Mouse (Mus musculus): ENCODE data around the gene Tsc1. TPM values are rescaled to one million over a fixed set of nuclear protein-coding genes. Genes with fewer than 3 reads are reported as not detected.
A peak's percentile ranks its signal among the peaks of the same experiment; 100 is the strongest.

Tsc1 gene
- polyA plus RNA-seq, 1 experiment, result 6.9 TPM

DNA sequence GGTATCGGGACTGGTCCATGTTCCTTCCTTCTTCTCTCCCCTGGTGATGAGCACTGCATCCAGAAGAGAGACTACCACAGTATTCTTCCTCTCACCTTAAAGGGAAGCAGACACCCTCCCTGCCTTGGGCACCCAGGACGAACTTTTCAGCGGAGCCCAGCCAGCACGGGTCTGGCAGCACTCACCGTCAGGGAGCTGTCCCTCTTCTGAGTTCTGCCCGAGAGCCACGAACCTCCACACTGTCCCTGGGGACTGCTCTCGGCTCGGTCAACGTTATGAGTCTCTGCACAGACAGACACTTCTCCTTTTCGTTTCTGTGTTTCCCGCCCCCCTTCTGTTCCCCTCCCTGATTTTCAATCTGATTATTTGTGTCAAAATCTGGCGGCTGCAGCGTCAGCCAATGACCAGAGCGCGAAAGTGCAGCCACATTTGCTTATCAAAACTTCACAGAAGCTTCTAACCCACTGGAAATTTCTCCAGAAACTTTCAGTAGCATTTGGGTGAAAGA lies 19.3 kb upstream of the Tsc1 start, which contains the start of gene Gfi1b:
Gene Gfi1b (minus strand): TSS at position 319 of the 508 bp plus-strand sequence.
- H3K27me3 ChIP-seq (ENCODE audit: control insufficient read depth, insufficient read depth, insufficient read length), result peaks cover 35% of the 10 kb centered on the region
- H3ac ChIP-seq (ENCODE audit: control insufficient read depth, insufficient read length, low read depth), result no peak within 1 kb of the TSS
- no peak within 1 kb of the TSS for H3K4me3 ChIP-seq (ENCODE audit: insufficient read depth, poor library complexity, severe bottlenecking)
- no peaks in the 10 kb centered on the region for H3K36me3 ChIP-seq (ENCODE audit: control insufficient read depth, insufficient read depth)
- H3K79me3 ChIP-seq (ENCODE audit: low read depth), result no peaks in the 10 kb centered on the region
- H3K79me2 ChIP-seq (ENCODE audit: control insufficient read depth, insufficient read depth), result no peaks in the 10 kb centered on the region
- TF ChIP-seq MAX (IDR thresholded peaks at IDR 0.05), result no peak
- TF ChIP-seq MYOG (IDR thresholded peaks at IDR 0.05; ENCODE audit: control insufficient read depth, extremely low read depth, insufficient read length), result no peak
- TF ChIP-seq USF1 (IDR thresholded peaks at IDR 0.05; ENCODE audit: low read depth), result no peak
- no peak for TF ChIP-seq CEBPB (IDR thresholded peaks at IDR 0.05; ENCODE audit: low read depth)

DNA sequence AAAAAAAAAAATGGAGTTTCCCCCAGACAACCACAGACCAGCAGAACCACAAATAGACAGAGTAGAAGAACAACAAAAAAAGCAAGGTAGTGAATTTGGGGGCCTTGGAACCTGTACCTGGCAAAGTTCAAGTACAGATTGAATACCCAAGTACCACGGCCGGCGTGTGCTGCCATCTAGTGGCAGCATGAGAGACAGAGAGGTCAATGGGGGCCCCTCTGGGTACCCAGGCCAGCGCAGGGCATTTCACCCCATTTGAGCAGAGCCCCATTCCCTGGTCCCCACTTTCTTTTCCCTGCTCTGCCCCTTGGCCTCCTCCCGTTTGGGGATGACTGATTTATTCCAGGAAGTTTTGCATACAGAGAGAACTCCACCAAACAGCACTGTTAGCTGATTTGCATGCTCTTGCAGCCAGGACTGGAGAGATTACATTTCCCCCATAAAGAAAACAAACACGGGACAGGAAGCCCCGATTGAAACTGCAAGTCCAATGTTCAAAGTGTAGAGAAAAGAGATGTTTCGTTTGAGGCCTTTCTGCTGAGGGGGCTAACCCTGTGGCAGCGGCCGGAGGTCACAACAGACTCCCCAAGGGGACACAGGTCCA lies 18.4 kb upstream of the Tsc1 start:
- no peak overlapping the region for H3ac ChIP-seq (ENCODE audit: control insufficient read depth, insufficient read length, low read depth)
- H3K36me3 ChIP-seq (ENCODE audit: control insufficient read depth, insufficient read depth), result no peaks in the 10 kb centered on the region
- TF ChIP-seq FOSL1 (IDR thresholded peaks at IDR 0.05; ENCODE audit: insufficient read depth, low read length, poor library complexity, severe bottlenecking), result no peak
- no peak for TF ChIP-seq MYOG (IDR thresholded peaks at IDR 0.05; ENCODE audit: control insufficient read depth, extremely low read depth, insufficient read length)
- no peak for TF ChIP-seq CEBPB (IDR thresholded peaks at IDR 0.05; ENCODE audit: low read depth)
- no peak for TF ChIP-seq MAX (IDR thresholded peaks at IDR 0.05)
- TF ChIP-seq MYOD1 (IDR thresholded peaks at IDR 0.05; ENCODE audit: control insufficient read depth, insufficient read length, low read depth), result no peak
- TF ChIP-seq CTCF (IDR thresholded peaks at IDR 0.05; ENCODE audit: control insufficient read depth, insufficient read depth, insufficient read length), result peak; percentile 79
- TF ChIP-seq USF1 (IDR thresholded peaks at IDR 0.05; ENCODE audit: low read depth), result no peak

DNA sequence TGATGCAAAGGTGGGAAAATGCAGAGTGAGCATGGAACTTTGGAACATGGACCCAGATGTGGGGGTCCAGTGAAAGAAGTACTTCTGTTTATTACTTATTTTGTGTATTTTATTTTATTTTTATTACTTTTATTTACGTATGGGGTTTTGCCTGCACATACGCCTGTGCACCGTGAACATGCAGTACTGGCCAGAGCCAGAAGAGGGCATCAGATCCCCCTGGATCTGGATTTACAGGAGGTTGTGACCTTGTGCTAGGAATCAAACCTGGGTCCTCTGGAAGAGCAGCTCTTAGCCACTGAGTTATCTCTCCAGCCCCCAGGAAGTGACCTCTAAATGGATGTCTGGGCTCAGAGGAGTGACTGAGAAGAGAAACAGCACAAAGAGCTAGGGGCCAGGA lies 16.2 kb upstream of the Tsc1 start:
- Histone ChIP-seq H3K4me3 (ENCODE audit: insufficient read depth, poor library complexity, severe bottlenecking) (no peak overlapping the region), H3K79me3 (ENCODE audit: low read depth) (no peaks in the 10 kb centered on the region), H3K79me2 (ENCODE audit: control insufficient read depth, insufficient read depth) (no peaks in the 10 kb centered on the region), H3ac (ENCODE audit: control insufficient read depth, insufficient read length, low read depth) (no peak overlapping the region), H3K36me3 (ENCODE audit: control insufficient read depth, insufficient read depth) (no peaks in the 10 kb centered on the region), H3K27me3 (ENCODE audit: control insufficient read depth, insufficient read depth, insufficient read length) (peaks cover 23% of the 10 kb centered on the region)
- TF ChIP-seq CEBPB (IDR thresholded peaks at IDR 0.05; ENCODE audit: low read depth) (no peak), MYOD1 (IDR thresholded peaks at IDR 0.05; ENCODE audit: control insufficient read depth, insufficient read length, low read depth) (no peak), MYOG (IDR thresholded peaks at IDR 0.05; ENCODE audit: control insufficient read depth, extremely low read depth, insufficient read length) (no peak), FOSL1 (IDR thresholded peaks at IDR 0.05; ENCODE audit: insufficient read depth, low read length, poor library complexity, severe bottlenecking) (no peak), MAX (IDR thresholded peaks at IDR 0.05) (no peak), CTCF (IDR thresholded peaks at IDR 0.05; ENCODE audit: control insufficient read depth, insufficient read depth, insufficient read length) (no peak), USF1 (IDR thresholded peaks at IDR 0.05; ENCODE audit: low read depth) (no peak)

More for the DNA sequence above, 18.4 kb upstream of the Tsc1 start:
- Histone ChIP-seq H3K79me3 (ENCODE audit: low read depth) (no peaks in the 10 kb centered on the region), H3K4me3 (ENCODE audit: insufficient read depth, poor library complexity, severe bottlenecking) (no peak overlapping the region), H3K79me2 (ENCODE audit: control insufficient read depth, insufficient read depth) (no peaks in the 10 kb centered on the region), H3K27me3 (ENCODE audit: control insufficient read depth, insufficient read depth, insufficient read length) (peaks cover 36% of the 10 kb centered on the region)

DNA sequence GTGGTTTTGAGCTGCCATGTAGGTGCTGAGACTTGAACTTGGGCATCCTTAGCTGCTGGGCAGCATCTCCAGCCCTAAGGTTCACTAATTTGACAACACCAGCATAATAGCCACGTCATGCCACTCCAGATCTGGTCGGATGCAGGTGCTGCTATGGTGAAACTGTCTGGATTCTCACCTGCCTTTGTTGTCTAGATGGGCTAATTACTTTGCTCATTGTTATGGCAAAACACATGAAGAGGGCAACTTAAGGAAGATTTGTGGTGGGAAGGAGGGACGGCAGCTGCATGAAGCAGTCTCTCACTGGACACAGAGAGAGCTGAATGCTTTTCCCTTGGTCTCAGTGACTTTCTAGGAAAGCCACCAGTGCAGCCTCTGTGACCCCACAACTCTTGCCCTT lies 15.0 kb upstream of the Tsc1 start:
- TF ChIP-seq MAX (IDR thresholded peaks at IDR 0.05) (no peak), MYOG (IDR thresholded peaks at IDR 0.05; ENCODE audit: control insufficient read depth, extremely low read depth, insufficient read length) (no peak), MYOD1 (IDR thresholded peaks at IDR 0.05; ENCODE audit: control insufficient read depth, insufficient read length, low read depth) (no peak), FOSL1 (IDR thresholded peaks at IDR 0.05; ENCODE audit: insufficient read depth, low read length, poor library complexity, severe bottlenecking) (no peak), CTCF (IDR thresholded peaks at IDR 0.05; ENCODE audit: control insufficient read depth, insufficient read depth, insufficient read length) (no peak), CEBPB (IDR thresholded peaks at IDR 0.05; ENCODE audit: low read depth) (no peak), USF1 (IDR thresholded peaks at IDR 0.05; ENCODE audit: low read depth) (no peak)
- Histone ChIP-seq H3ac (ENCODE audit: control insufficient read depth, insufficient read length, low read depth) (no peak overlapping the region), H3K4me3 (ENCODE audit: insufficient read depth, poor library complexity, severe bottlenecking) (no peak overlapping the region), H3K27me3 (ENCODE audit: control insufficient read depth, insufficient read depth, insufficient read length) (peaks cover 20% of the 10 kb centered on the region), H3K36me3 (ENCODE audit: control insufficient read depth, insufficient read depth) (no peaks in the 10 kb centered on the region), H3K79me3 (ENCODE audit: low read depth) (no peaks in the 10 kb centered on the region), H3K79me2 (ENCODE audit: control insufficient read depth, insufficient read depth) (no peaks in the 10 kb centered on the region)

DNA sequence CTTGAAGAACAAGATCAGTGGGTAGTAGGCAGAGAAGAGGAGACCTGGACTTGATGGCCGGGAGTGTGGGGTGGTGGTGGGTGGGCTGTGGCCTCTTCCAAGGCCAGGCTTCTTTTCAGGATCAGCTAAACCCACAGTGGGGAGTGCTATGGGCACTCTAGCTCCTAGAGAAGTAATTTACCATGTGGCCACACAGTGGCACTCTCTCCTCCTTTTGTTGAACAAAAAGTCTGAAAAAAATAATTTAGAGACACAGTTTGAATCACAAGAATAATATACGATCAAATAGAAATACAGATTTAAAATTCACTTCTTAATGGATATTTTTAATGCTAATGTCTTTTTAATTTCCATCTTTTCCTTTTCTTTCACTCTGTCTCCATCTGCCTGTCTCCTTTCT lies 13.0 kb upstream of the Tsc1 start:
- no peaks in the 10 kb centered on the region for H3K36me3 ChIP-seq (ENCODE audit: control insufficient read depth, insufficient read depth)
- no peak overlapping the region for H3K4me3 ChIP-seq (ENCODE audit: insufficient read depth, poor library complexity, severe bottlenecking)
- no peaks in the 10 kb centered on the region for H3K79me3 ChIP-seq (ENCODE audit: low read depth)
- TF ChIP-seq MAX (IDR thresholded peaks at IDR 0.05) (no peak), USF1 (IDR thresholded peaks at IDR 0.05; ENCODE audit: low read depth) (no peak), MYOG (IDR thresholded peaks at IDR 0.05; ENCODE audit: control insufficient read depth, extremely low read depth, insufficient read length) (no peak), CEBPB (IDR thresholded peaks at IDR 0.05; ENCODE audit: low read depth) (no peak), FOSL1 (IDR thresholded peaks at IDR 0.05; ENCODE audit: insufficient read depth, low read length, poor library complexity, severe bottlenecking) (no peak), MYOD1 (IDR thresholded peaks at IDR 0.05; ENCODE audit: control insufficient read depth, insufficient read length, low read depth) (no peak), CTCF (IDR thresholded peaks at IDR 0.05; ENCODE audit: control insufficient read depth, insufficient read depth, insufficient read length) (no peak)
- H3K27me3 ChIP-seq (ENCODE audit: control insufficient read depth, insufficient read depth, insufficient read length), result peaks cover 18% of the 10 kb centered on the region
- H3K79me2 ChIP-seq (ENCODE audit: control insufficient read depth, insufficient read depth), result no peaks in the 10 kb centered on the region
- H3ac ChIP-seq (ENCODE audit: control insufficient read depth, insufficient read length, low read depth), result no peak overlapping the region
